Mouse (Mus musculus): ENCODE results near the gene Cul7. TPM values are rescaled to one million over a fixed set of nuclear protein-coding genes. Genes with fewer than 3 reads are reported as not detected.
A peak's percentile ranks its signal among the peaks of the same experiment; 100 is the strongest.

The Cul7 gene
- polyA plus RNA-seq, 1 experiment from 2014 or later, result 28.1 TPM

- 2% methylated on average over 33 of the region's 34 CpGs for WGBS
- peaks cover 20% of the 10 kb centered on the region for H3K36me3 ChIP-seq (replicated peaks; ENCODE audit: control insufficient read depth, insufficient read depth, low read depth, low read length)
- peak overlapping the region; percentile 83 for H3K4me3 ChIP-seq (ENCODE audit: low read depth, low read length)
- H3K9me3 ChIP-seq (replicated peaks; ENCODE audit: control insufficient read depth, low read length), result no peaks in the 10 kb centered on the region
- H3K9ac ChIP-seq (replicated peaks; ENCODE audit: low read length), result peak overlapping the region; percentile 78
- H3K4me1 ChIP-seq (ENCODE audit: control insufficient read depth, insufficient read depth, low read length), result peaks cover 7% of the 10 kb centered on the region
- H3K27me3 ChIP-seq (ENCODE audit: control insufficient read depth, insufficient read depth, low read length), result no peaks in the 10 kb centered on the region
- peak overlapping the region; percentile 66 for H3K4me2 ChIP-seq (ENCODE audit: low read depth, low read length)
- ATAC-seq (replicated peaks; ENCODE audit: insufficient number of reproducible peaks, low FRiP score, low TSS enrichment, low read depth), result peak; percentile 0; the same call in 1 of the 2 replicates
- peak; percentile 66 for DNase-seq (ENCODE audit: low spot score)
- H3K27ac ChIP-seq (replicated peaks; ENCODE audit: low read depth, low read length), result peak overlapping the region; percentile 78
Measured at GRCm38 (mm10) chr17:46679843-46680759, 30.0 kb downstream of the Cul7 start.

GRCm38 (mm10) chr17:46680760-46681373, 30.7 kb downstream of the Cul7 start, which contains the start of gene Klhdc3:
Klhdc3 (minus strand) TSS chr17:46680914.
- peak; percentile 93 for ATAC-seq (replicated peaks; ENCODE audit: insufficient number of reproducible peaks, low FRiP score, low TSS enrichment, low read depth)
- peaks cover 21% of the 10 kb centered on the region for H3K36me3 ChIP-seq (replicated peaks; ENCODE audit: control insufficient read depth, insufficient read depth, low read depth, low read length)

GRCm38 (mm10) chr17:46681466-46682118, 31.5 kb downstream of the Cul7 start:
- peak; percentile 32 for DNase-seq (ENCODE audit: low spot score)
- Histone ChIP-seq H3K4me1 (ENCODE audit: control insufficient read depth, insufficient read depth, low read length) (peaks cover 7% of the 10 kb centered on the region), H3K9ac (replicated peaks; ENCODE audit: low read length) (peak overlapping the region; percentile 63), H3K4me2 (ENCODE audit: low read depth, low read length) (peak overlapping the region; percentile 83), H3K27me3 (ENCODE audit: control insufficient read depth, insufficient read depth, low read length) (no peaks in the 10 kb centered on the region), H3K4me3 (ENCODE audit: low read depth, low read length) (peak overlapping the region; percentile 83), H3K36me3 (replicated peaks; ENCODE audit: control insufficient read depth, insufficient read depth, low read depth, low read length) (peaks cover 22% of the 10 kb centered on the region), H3K9me3 (replicated peaks; ENCODE audit: control insufficient read depth, low read length) (no peaks in the 10 kb centered on the region), H3K27ac (replicated peaks; ENCODE audit: low read depth, low read length) (no peak overlapping the region)
- ATAC-seq (replicated peaks; ENCODE audit: insufficient number of reproducible peaks, low FRiP score, low TSS enrichment, low read depth), result no peak
- 21% methylated on average over 12 of the region's 12 CpGs for WGBS

More at GRCm38 (mm10) chr17:46680760-46681373, 30.7 kb downstream of the Cul7 start, which contains the start of gene Klhdc3:
- Histone ChIP-seq H3K27me3 (ENCODE audit: control insufficient read depth, insufficient read depth, low read length) (no peaks in the 10 kb centered on the region), H3K9me3 (replicated peaks; ENCODE audit: control insufficient read depth, low read length) (no peaks in the 10 kb centered on the region), H3K9ac (replicated peaks; ENCODE audit: low read length) (peak within 1 kb of the TSS; percentile 78), H3K27ac (replicated peaks; ENCODE audit: low read depth, low read length) (peak within 1 kb of the TSS; percentile 78), H3K4me3 (ENCODE audit: low read depth, low read length) (peak within 1 kb of the TSS; percentile 83), H3K4me1 (ENCODE audit: control insufficient read depth, insufficient read depth, low read length) (peaks cover 7% of the 10 kb centered on the region), H3K4me2 (ENCODE audit: low read depth, low read length) (peak within 1 kb of the TSS; percentile 83)
- under 1% methylated on average over 49 of the region's 49 CpGs for WGBS
- peak; percentile 99 for DNase-seq (ENCODE audit: low spot score)

- no peaks in the 10 kb centered on the region for H3K27me3 ChIP-seq (ENCODE audit: control insufficient read depth, insufficient read depth, low read length)
- H3K9ac ChIP-seq (replicated peaks; ENCODE audit: low read length), result no peak overlapping the region
- H3K4me3 ChIP-seq (ENCODE audit: low read depth, low read length), result no peak overlapping the region
- H3K9me3 ChIP-seq (replicated peaks; ENCODE audit: control insufficient read depth, low read length), result no peaks in the 10 kb centered on the region
- H3K36me3 ChIP-seq (replicated peaks; ENCODE audit: control insufficient read depth, insufficient read depth, low read depth, low read length), result peaks cover 16% of the 10 kb centered on the region
- 85% methylated on average over 16 of the region's 16 CpGs for WGBS
- no peak for DNase-seq (ENCODE audit: low spot score)
- peaks cover 7% of the 10 kb centered on the region for H3K4me1 ChIP-seq (ENCODE audit: control insufficient read depth, insufficient read depth, low read length)
- H3K4me2 ChIP-seq (ENCODE audit: low read depth, low read length), result no peak overlapping the region
- H3K27ac ChIP-seq (replicated peaks; ENCODE audit: low read depth, low read length), result no peak overlapping the region
- ATAC-seq (replicated peaks; ENCODE audit: insufficient number of reproducible peaks, low FRiP score, low TSS enrichment, low read depth), result no peak
Measured at GRCm38 (mm10) chr17:46682654-46683389, 32.7 kb downstream of the Cul7 start.

- H3K27ac ChIP-seq (replicated peaks; ENCODE audit: low read depth, low read length), result no peak overlapping the region
- H3K27me3 ChIP-seq (ENCODE audit: control insufficient read depth, insufficient read depth, low read length), result no peaks in the 10 kb centered on the region
- DNase-seq (ENCODE audit: low spot score), result no peak
- H3K4me3 ChIP-seq (ENCODE audit: low read depth, low read length), result no peak overlapping the region
- ATAC-seq (replicated peaks; ENCODE audit: insufficient number of reproducible peaks, low FRiP score, low TSS enrichment, low read depth), result no peak
- no peaks in the 10 kb centered on the region for H3K4me1 ChIP-seq (ENCODE audit: control insufficient read depth, insufficient read depth, low read length)
- 94% methylated on average over 6 of the region's 6 CpGs for whole genome bisulfite sequencing
- H3K9ac ChIP-seq (replicated peaks; ENCODE audit: low read length), result no peak overlapping the region
- H3K36me3 ChIP-seq (replicated peaks; ENCODE audit: control insufficient read depth, insufficient read depth, low read depth, low read length), result peaks cover 16% of the 10 kb centered on the region
- no peak overlapping the region for H3K4me2 ChIP-seq (ENCODE audit: low read depth, low read length)
- H3K9me3 ChIP-seq (replicated peaks; ENCODE audit: control insufficient read depth, low read length), result no peaks in the 10 kb centered on the region
Measured at GRCm38 (mm10) chr17:46685913-46686312, 35.8 kb downstream of the Cul7 start.

GRCm38 (mm10) chr17:46690665-46691064, 40.5 kb downstream of the Cul7 start:
- 94% methylated on average over 12 of the region's 12 CpGs for WGBS
- H3K9me3 ChIP-seq (replicated peaks; ENCODE audit: control insufficient read depth, low read length), result no peaks in the 10 kb centered on the region
- no peak overlapping the region for H3K4me2 ChIP-seq (ENCODE audit: low read depth, low read length)
- H3K27me3 ChIP-seq (ENCODE audit: control insufficient read depth, insufficient read depth, low read length), result no peaks in the 10 kb centered on the region
- no peaks in the 10 kb centered on the region for H3K4me1 ChIP-seq (ENCODE audit: control insufficient read depth, insufficient read depth, low read length)
- ATAC-seq (replicated peaks; ENCODE audit: insufficient number of reproducible peaks, low FRiP score, low TSS enrichment, low read depth) (no peak), DNase-seq (ENCODE audit: low spot score) (no peak)
- no peak overlapping the region for H3K4me3 ChIP-seq (ENCODE audit: low read depth, low read length)
- no peak overlapping the region for H3K27ac ChIP-seq (replicated peaks; ENCODE audit: low read depth, low read length)
- peaks cover 8% of the 10 kb centered on the region; the same call in 1 of the 2 replicates for H3K36me3 ChIP-seq (replicated peaks; ENCODE audit: control insufficient read depth, insufficient read depth, low read depth, low read length)
- H3K9ac ChIP-seq (replicated peaks; ENCODE audit: low read length), result no peak overlapping the region

- Histone ChIP-seq H3K27me3 (ENCODE audit: control insufficient read depth, insufficient read depth, low read length) (no peaks in the 10 kb centered on the region), H3K9me3 (replicated peaks; ENCODE audit: control insufficient read depth, low read length) (no peaks in the 10 kb centered on the region), H3K4me3 (ENCODE audit: low read depth, low read length) (no peak overlapping the region), H3K9ac (replicated peaks; ENCODE audit: low read length) (no peak overlapping the region), H3K4me2 (ENCODE audit: low read depth, low read length) (no peak overlapping the region), H3K4me1 (ENCODE audit: control insufficient read depth, insufficient read depth, low read length) (no peaks in the 10 kb centered on the region), H3K27ac (replicated peaks; ENCODE audit: low read depth, low read length) (no peak overlapping the region), H3K36me3 (replicated peaks; ENCODE audit: control insufficient read depth, insufficient read depth, low read depth, low read length) (0 out of 2 replicates have a peak, but pooled peaks cover 5% of the 10 kb centered on the region)
- no peak for DNase-seq (ENCODE audit: low spot score)
- 90% methylated on average over 2 of the region's 2 CpGs for WGBS
- no peak for ATAC-seq (replicated peaks; ENCODE audit: insufficient number of reproducible peaks, low FRiP score, low TSS enrichment, low read depth)
Measured at GRCm38 (mm10) chr17:46691390-46691789, 41.3 kb downstream of the Cul7 start.
